Mouse (Mus musculus) spleen, adult 2 months (tissue): Measurements from ENCODE around the gene Tmem233.

Experiments used
- CTCF ChIP-seq: fragments of 200-500 bp; IDR thresholded peaks from 2 replicates; pipeline ENCODE4 v1.5.1; 2011; ENCODE audit warnings: mild to moderate bottlenecking, inconsistent platforms; ENCODE audit not compliant: insufficient read depth, insufficient read length, insufficient replicate concordance; ENCODE audit errors: extremely low read depth
- POLR2A ChIP-seq: fragments of 200-500 bp; IDR thresholded peaks from 2 replicates; pipeline ENCODE4 v1.6.1; 2011; ENCODE audit warnings: low read depth, low read length, inconsistent platforms

- TF ChIP-seq CTCF (peak; percentile 25; the same call in 1 of the 2 replicates), POLR2A (peak; percentile 84)
These were observed 58.7 kb downstream of the Tmem233 start, which contains the start of gene Prkab1 for GRCm38 (mm10) chr5:116024327-116024739.
